Mouse (Mus musculus) embryonic facial prominence, embryonic 11.5 days (tissue): ENCODE results near the gene Arhgap30. TPM values are rescaled to one million over a fixed set of nuclear protein-coding genes. Genes with fewer than 3 reads are reported as not detected.

ENCODE experiments used
- ATAC-seq: fragments of 200-750 bp; cut with Nextera tagmentation; replicated peaks from 2 replicates; pipeline ENCODE4 v1.8.0; 2017; ENCODE audit warnings: low read depth; ENCODE audit not compliant: insufficient number of reproducible peaks, low FRiP score, low TSS enrichment
- DNase-seq: peaks from one replicate; pipeline ENCODE4 v3.0.0-alpha.2; 2015; ENCODE audit warnings: low spot score
- H3K27ac ChIP-seq: fragments of 300-500 bp; sonication (generic); replicated peaks from 2 replicates; pipeline ENCODE4 v1.5.1; 2014; ENCODE audit warnings: mild to moderate bottlenecking, low read depth, low read length, control low read depth
- H3K27me3 ChIP-seq: fragments of 300-500 bp; sonication (generic); 2 replicates; pipeline ENCODE4 v1.6.1; 2014; ENCODE audit warnings: mild to moderate bottlenecking, low read length, moderate library complexity, mixed read lengths; ENCODE audit not compliant: control insufficient read depth, insufficient read depth
- H3K36me3 ChIP-seq: fragments of 300-500 bp; sonication (generic); replicated peaks from 2 replicates; pipeline ENCODE4 v1.6.1; 2014; ENCODE audit warnings: low read depth, mild to moderate bottlenecking, low read length, moderate library complexity, mixed read lengths; ENCODE audit not compliant: control insufficient read depth, insufficient read depth
- H3K4me1 ChIP-seq: fragments of 300-500 bp; sonication (generic); 2 replicates; pipeline ENCODE4 v1.6.1; 2014; ENCODE audit warnings: low read length, mixed read lengths; ENCODE audit not compliant: control insufficient read depth, insufficient read depth
- H3K4me2 ChIP-seq: fragments of 300-500 bp; sonication (generic); 2 replicates; pipeline ENCODE4 v1.6.1; 2014; ENCODE audit warnings: low read depth, mild to moderate bottlenecking, control low read depth, low read length, moderate library complexity
- H3K4me3 ChIP-seq: fragments of 300-500 bp; sonication (generic); 2 replicates; pipeline ENCODE4 v1.5.1; 2014; ENCODE audit warnings: low read depth, low read length, control low read depth
- H3K9ac ChIP-seq: fragments of 300-500 bp; sonication (generic); replicated peaks from 2 replicates; pipeline ENCODE4 v1.6.1; 2014; ENCODE audit warnings: mild to moderate bottlenecking, control low read depth, low read length
- H3K9me3 ChIP-seq: fragments of 300-500 bp; sonication (generic); replicated peaks from 2 replicates; pipeline ENCODE4 v1.6.1; 2016; ENCODE audit warnings: mild to moderate bottlenecking, low read length, inconsistent platforms, mixed read lengths; ENCODE audit not compliant: control insufficient read depth
- WGBS: fragments of 180-500 bp; shearing (Covaris S2); extraction: QIAGEN DNeasy Blood & Tissue Kit; methylation state at CpG from one replicate; pipeline ENCODE4 v1.1.7; 2014; 5-methylcytosine and 5-hydroxymethylcytosine counted together
- polyA plus RNA-seq: library from polyadenylated mRNA; unstranded; fragments of >200 nt; fragmentation: Nextera tagmentation; extraction: Ambion mirVana; gene quantifications from 2 replicates; pipeline ENCODE4 v1.2.1, GENCODE M21; 2014

Arhgap30 gene
- polyA plus RNA-seq, 1 experiment from 2014 or later = 0.39 TPM

- ATAC-seq (no peak), DNase-seq (no peak)
- Histone ChIP-seq H3K9ac (no peak overlapping the region), H3K9me3 (no peaks in the 10 kb centered on the region), H3K4me2 (peak overlapping the region; percentile 53), H3K4me3 (peak overlapping the region; percentile 38), H3K4me1 (no peaks in the 10 kb centered on the region), H3K36me3 (no peaks in the 10 kb centered on the region), H3K27ac (no peak overlapping the region), H3K27me3 (peaks cover 2% of the 10 kb centered on the region; the same call in 1 of the 2 replicates)
- WGBS = 4% methylated on average over 18 of the region's 18 CpGs
Measured at GRCm38 (mm10) chr1:171438014-171438670, 49.4 kb downstream of the Arhgap30 start.

DNA sequence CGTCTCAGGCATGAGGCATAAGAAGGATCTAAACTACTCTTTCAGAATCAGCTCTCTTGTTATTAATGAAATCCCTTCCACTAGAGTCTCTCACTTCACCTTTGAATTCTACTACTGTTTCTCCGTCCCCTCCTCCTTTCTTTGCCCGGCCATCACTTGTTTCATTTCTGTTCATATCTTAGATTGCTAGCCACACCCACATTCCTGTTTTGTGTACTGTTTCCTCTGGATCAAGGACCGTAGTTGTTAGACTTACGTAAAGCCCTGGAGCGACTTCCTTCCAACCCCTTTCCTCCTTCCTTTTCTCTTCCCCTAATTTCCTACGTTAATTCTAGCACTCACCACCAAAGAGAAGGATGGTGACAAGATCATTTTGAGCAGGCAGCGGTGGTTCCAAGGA lies 50.3 kb downstream of the Arhgap30 start:
- Histone ChIP-seq H3K4me2 (no peak overlapping the region), H3K9ac (no peak overlapping the region), H3K36me3 (no peaks in the 10 kb centered on the region), H3K27ac (no peak overlapping the region), H3K4me3 (no peak overlapping the region), H3K27me3 (peaks cover 2% of the 10 kb centered on the region; the same call in 1 of the 2 replicates), H3K4me1 (no peaks in the 10 kb centered on the region), H3K9me3 (no peaks in the 10 kb centered on the region)
- ATAC-seq (no peak), DNase-seq (no peak)
- WGBS = 34% methylated on average over 8 of the region's 8 CpGs

DNA sequence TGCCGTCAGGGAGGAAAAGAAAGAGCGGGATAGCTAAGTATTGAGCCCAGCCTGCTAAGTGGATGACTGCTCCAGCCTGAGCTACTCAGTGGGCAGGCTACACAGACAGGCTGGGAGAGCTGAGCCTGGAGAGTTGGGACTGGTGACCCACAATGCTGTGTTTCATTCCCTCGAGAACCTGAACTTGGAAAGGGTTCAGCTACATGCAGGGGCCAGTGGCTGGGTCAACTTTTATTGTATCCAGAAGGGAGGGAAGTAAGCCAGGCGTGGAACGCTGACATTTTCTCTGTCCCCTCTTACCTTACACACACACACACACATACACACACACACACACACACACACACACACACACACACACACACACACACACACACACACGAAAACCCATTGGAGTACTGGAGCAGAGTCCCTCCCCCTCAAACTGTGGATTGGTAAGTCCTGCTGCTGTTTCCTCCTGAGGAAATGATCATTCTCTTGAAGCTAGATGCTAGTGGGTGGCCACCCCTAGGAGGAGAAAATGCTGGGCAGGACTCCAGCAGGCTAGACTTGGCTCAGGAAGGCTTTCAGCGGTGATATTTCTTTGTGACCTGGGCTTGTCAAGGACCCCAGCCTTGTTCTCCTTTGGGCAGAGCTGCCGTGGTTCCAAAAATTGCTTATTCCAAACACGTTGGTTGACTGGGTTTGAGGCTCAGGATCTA lies 51.4 kb downstream of the Arhgap30 start:
- no peaks in the 10 kb centered on the region for H3K4me1 ChIP-seq
- no peak overlapping the region for H3K4me3 ChIP-seq
- no peak for DNase-seq
- no peaks in the 10 kb centered on the region for H3K9me3 ChIP-seq
- ATAC-seq = no peak
- no peak overlapping the region for H3K27ac ChIP-seq
- no peak overlapping the region for H3K9ac ChIP-seq
- H3K36me3 ChIP-seq = no peaks in the 10 kb centered on the region
- 49% methylated on average over 9 of the region's 9 CpGs for WGBS
- H3K4me2 ChIP-seq = no peak overlapping the region
- H3K27me3 ChIP-seq = peaks cover 2% of the 10 kb centered on the region; the same call in 1 of the 2 replicates

DNA sequence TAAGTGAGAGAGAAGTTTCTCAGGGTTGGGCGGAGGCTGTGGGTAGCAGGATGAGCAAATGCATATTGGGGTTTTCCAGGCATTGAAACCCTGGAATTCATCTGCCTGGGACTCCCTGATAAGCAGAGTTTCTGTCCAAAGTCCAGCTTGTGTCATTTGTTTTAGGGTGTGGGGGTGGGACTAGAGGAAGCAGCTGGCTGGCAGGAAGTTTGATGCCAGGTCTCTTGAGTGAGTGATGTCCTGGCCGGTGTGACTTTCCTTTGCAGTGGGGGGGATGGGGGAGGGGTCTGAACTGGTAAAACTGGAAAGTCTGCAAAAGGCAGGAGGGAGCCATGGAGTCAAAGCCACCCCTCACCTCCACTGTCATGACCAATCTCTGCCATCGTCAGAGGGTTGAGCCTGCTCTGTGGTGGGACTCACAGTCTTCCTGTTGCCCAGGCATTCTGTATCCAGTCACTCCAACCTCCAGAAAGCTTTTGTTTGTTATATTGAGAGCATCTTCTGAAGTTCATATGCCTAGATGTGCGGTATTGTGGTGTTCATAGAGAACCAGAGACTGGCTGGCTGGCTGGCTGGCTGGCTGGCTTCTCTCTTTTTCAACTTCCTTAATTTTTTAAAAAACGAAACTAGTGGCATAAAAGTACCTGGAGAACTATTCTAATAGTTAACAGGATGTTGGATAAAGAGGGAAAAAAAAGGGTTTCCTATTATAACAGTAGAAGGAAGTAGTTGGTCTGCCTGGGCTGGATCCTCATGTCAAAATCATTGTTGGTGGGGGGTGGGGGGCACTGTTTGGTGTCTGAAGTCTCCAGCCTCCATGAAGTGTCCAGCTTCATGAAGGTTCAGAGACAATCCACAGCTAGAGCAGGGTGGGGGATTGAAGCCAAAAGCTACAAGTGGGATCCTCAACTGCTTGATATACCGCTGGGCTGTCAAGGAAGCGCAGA lies 53.0 kb downstream of the Arhgap30 start:
- Histone ChIP-seq H3K36me3 (no peaks in the 10 kb centered on the region), H3K4me2 (no peak overlapping the region), H3K4me1 (no peaks in the 10 kb centered on the region), H3K27me3 (peaks cover 2% of the 10 kb centered on the region; the same call in 1 of the 2 replicates), H3K9ac (no peak overlapping the region), H3K9me3 (no peaks in the 10 kb centered on the region), H3K4me3 (no peak overlapping the region), H3K27ac (no peak overlapping the region)
- ATAC-seq (no peak), DNase-seq (no peak)
- WGBS = 52% methylated on average over 7 of the region's 7 CpGs

DNA sequence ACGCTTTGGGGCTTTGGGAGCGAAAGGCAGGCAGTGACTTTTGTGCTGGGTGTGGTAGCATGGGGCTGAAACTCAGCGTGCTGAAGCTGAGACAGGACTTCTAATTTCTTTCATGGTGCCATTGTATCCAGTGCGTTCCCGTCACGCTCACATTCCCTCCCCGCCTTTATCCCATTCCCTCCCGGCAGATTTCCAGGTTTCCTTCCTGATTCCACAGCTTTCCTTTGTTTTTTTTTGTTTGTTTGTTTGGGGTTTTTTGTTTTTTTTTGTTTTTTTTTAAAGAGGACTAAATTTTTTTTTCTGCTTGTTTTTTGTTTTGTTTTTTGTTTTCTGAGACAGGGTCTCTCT lies 53.6 kb downstream of the Arhgap30 start:
- Histone ChIP-seq H3K27ac (no peak overlapping the region), H3K4me3 (no peak overlapping the region), H3K9me3 (no peaks in the 10 kb centered on the region), H3K4me2 (no peak overlapping the region), H3K4me1 (no peaks in the 10 kb centered on the region), H3K27me3 (peaks cover 2% of the 10 kb centered on the region; the same call in 1 of the 2 replicates), H3K36me3 (no peaks in the 10 kb centered on the region), H3K9ac (no peak overlapping the region)
- ATAC-seq (no peak), DNase-seq (no peak)
- WGBS = 69% methylated on average over 8 of the region's 8 CpGs

DNA sequence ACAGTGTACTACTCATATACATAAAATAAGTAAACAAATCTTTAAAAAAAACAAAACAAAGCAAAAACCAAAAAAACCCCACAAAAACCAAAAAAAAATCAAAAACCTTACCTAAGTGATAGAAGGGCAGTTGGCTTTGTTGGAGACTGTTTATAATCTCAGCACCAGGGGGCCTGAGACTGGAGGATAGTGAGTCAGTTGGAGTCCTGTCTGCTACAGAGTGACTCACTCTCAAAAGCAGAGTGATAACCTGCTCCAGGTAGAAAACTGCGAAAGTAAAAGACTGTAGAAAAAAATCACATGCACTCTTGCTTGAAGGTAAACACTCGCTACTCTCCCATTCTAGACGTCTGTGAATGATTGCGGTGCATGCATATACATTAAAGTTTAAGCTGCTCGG lies 56.3 kb downstream of the Arhgap30 start:
- Histone ChIP-seq H3K27ac (no peak overlapping the region), H3K4me1 (no peaks in the 10 kb centered on the region), H3K4me2 (no peak overlapping the region), H3K9ac (no peak overlapping the region), H3K9me3 (no peaks in the 10 kb centered on the region), H3K4me3 (no peak overlapping the region), H3K36me3 (no peaks in the 10 kb centered on the region), H3K27me3 (no peaks in the 10 kb centered on the region)
- 83% methylated on average over 5 of the region's 5 CpGs for WGBS
- no peak for ATAC-seq
- DNase-seq = no peak

DNA sequence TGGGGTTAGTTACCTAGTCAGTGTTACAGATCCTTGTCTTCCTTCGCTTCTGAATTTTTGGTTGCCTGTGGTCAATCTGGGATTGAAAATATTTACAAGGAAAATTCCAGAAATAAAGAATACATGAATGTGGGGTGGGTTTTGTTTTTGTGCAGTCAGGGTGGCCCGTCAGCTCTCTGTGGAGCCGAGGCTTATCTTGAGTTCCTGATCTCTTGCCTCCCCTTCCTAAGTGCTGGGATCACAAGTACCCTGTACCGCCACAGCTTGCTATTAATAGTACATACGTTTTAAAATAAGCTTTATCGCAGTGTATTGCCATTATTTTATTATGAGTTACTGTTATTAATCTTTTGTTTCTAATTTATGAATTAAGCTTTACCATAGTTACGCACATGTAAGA lies 58.1 kb downstream of the Arhgap30 start:
- Histone ChIP-seq H3K36me3 (no peaks in the 10 kb centered on the region), H3K27ac (no peak overlapping the region), H3K27me3 (no peaks in the 10 kb centered on the region), H3K4me2 (no peak overlapping the region), H3K4me3 (no peak overlapping the region), H3K9ac (no peak overlapping the region), H3K9me3 (no peaks in the 10 kb centered on the region), H3K4me1 (no peaks in the 10 kb centered on the region)
- 71% methylated on average over 7 of the region's 7 CpGs for WGBS
- no peak for DNase-seq
- no peak for ATAC-seq
